Mouse (Mus musculus): Measurements from ENCODE around the gene Apoc3. TPM values are rescaled to one million over a fixed set of nuclear protein-coding genes. Genes with fewer than 3 reads are reported as not detected.

Gene Apoc3
- polyA plus RNA-seq, 1 experiment from 2014 or later: not detected

GRCm38 (mm10) chr9:46229573-46230449 lies 5.6 kb downstream of the Apoc3 start:
- peak overlapping the region; percentile 57 for H3K4me3 ChIP-seq
- peaks cover 13% of the 10 kb centered on the region for H3K4me1 ChIP-seq
- H3K27me3 ChIP-seq (replicated peaks): peaks cover 31% of the 10 kb centered on the region
- WGBS: 16% methylated on average over 37 of the region's 37 CpGs
- no peak overlapping the region for H3K27ac ChIP-seq (replicated peaks)
- no peaks in the 10 kb centered on the region for H3K9me3 ChIP-seq
- peak; percentile 66; the same call in 1 of the 2 replicates for ATAC-seq (ENCODE audit: extremely low read depth, insufficient number of reproducible peaks, low FRiP score, low TSS enrichment)
- H3K9ac ChIP-seq: peak overlapping the region; percentile 78
- peak overlapping the region; percentile 92 for H3K4me2 ChIP-seq
- H3K36me3 ChIP-seq: no peaks in the 10 kb centered on the region

- peaks cover 2% of the 10 kb centered on the region; the same call in 1 of the 2 replicates for H3K36me3 ChIP-seq
- H3K27me3 ChIP-seq (replicated peaks): peaks cover 31% of the 10 kb centered on the region
- no peak within 1 kb of the TSS for H3K9ac ChIP-seq
- H3K27ac ChIP-seq (replicated peaks): no peak within 1 kb of the TSS
- H3K4me2 ChIP-seq: no peak within 1 kb of the TSS
- H3K9me3 ChIP-seq: no peaks in the 10 kb centered on the region
- H3K4me1 ChIP-seq: peaks cover 13% of the 10 kb centered on the region
- H3K4me3 ChIP-seq: no peak within 1 kb of the TSS
- 35% methylated on average over 9 of the region's 9 CpGs for WGBS
- ATAC-seq (ENCODE audit: extremely low read depth, insufficient number of reproducible peaks, low FRiP score, low TSS enrichment): no peak
These were observed 6.9 kb downstream of the Apoc3 start, which contains the start of gene Apoa1 for GRCm38 (mm10) chr9:46228491-46228890. Apoa1 (plus strand) TSS chr9:46228580.

- no peak for ATAC-seq (ENCODE audit: extremely low read depth, insufficient number of reproducible peaks, low FRiP score, low TSS enrichment)
- no peaks in the 10 kb centered on the region for H3K9me3 ChIP-seq
- no peak overlapping the region for H3K9ac ChIP-seq
- 42% methylated on average over 3 of the region's 3 CpGs for WGBS
- no peak overlapping the region for H3K4me3 ChIP-seq
- H3K36me3 ChIP-seq: peaks cover 15% of the 10 kb centered on the region
- peaks cover 24% of the 10 kb centered on the region for H3K27me3 ChIP-seq (replicated peaks)
- H3K27ac ChIP-seq (replicated peaks): no peak overlapping the region
- no peak overlapping the region for H3K4me2 ChIP-seq
- H3K4me1 ChIP-seq: peaks cover 13% of the 10 kb centered on the region
These were observed 8.3 kb downstream of the Apoc3 start for GRCm38 (mm10) chr9:46227064-46227614.

- H3K27ac ChIP-seq (replicated peaks): no peak overlapping the region
- 58% methylated on average over 5 of the region's 5 CpGs for WGBS
- H3K9me3 ChIP-seq: no peaks in the 10 kb centered on the region
- no peak overlapping the region for H3K4me2 ChIP-seq
- H3K4me3 ChIP-seq: no peak overlapping the region
- H3K27me3 ChIP-seq (replicated peaks): peaks cover 9% of the 10 kb centered on the region; the same call in 1 of the 2 replicates
- peaks cover 35% of the 10 kb centered on the region for H3K36me3 ChIP-seq
- H3K9ac ChIP-seq: no peak overlapping the region
- H3K4me1 ChIP-seq: peaks cover 8% of the 10 kb centered on the region
- no peak for ATAC-seq (ENCODE audit: extremely low read depth, insufficient number of reproducible peaks, low FRiP score, low TSS enrichment)
These were observed 10.3 kb downstream of the Apoc3 start for GRCm38 (mm10) chr9:46224945-46225660.

GRCm38 (mm10) chr9:46224101-46224500 lies 11.3 kb downstream of the Apoc3 start:
- peaks cover 3% of the 10 kb centered on the region; the same call in 1 of the 2 replicates for H3K4me1 ChIP-seq
- H3K4me2 ChIP-seq: no peak overlapping the region
- no peak for ATAC-seq (ENCODE audit: extremely low read depth, insufficient number of reproducible peaks, low FRiP score, low TSS enrichment)
- no peak overlapping the region for H3K4me3 ChIP-seq
- H3K9ac ChIP-seq: no peak overlapping the region
- 85% methylated on average over 3 of the region's 3 CpGs for WGBS
- H3K27ac ChIP-seq (replicated peaks): no peak overlapping the region
- peaks cover 45% of the 10 kb centered on the region for H3K36me3 ChIP-seq
- H3K9me3 ChIP-seq: no peaks in the 10 kb centered on the region
- H3K27me3 ChIP-seq (replicated peaks): peaks cover 7% of the 10 kb centered on the region; the same call in 1 of the 2 replicates

- Histone ChIP-seq H3K4me3 (no peak overlapping the region), H3K4me1 (no peaks in the 10 kb centered on the region), H3K27me3 (replicated peaks) (no peaks in the 10 kb centered on the region), H3K9ac (no peak overlapping the region), H3K36me3 (peaks cover 48% of the 10 kb centered on the region), H3K9me3 (no peaks in the 10 kb centered on the region), H3K27ac (replicated peaks) (no peak overlapping the region), H3K4me2 (no peak overlapping the region)
- 74% methylated on average over 6 of the region's 6 CpGs for WGBS
- no peak for ATAC-seq (ENCODE audit: extremely low read depth, insufficient number of reproducible peaks, low FRiP score, low TSS enrichment)
These were observed 12.3 kb downstream of the Apoc3 start for GRCm38 (mm10) chr9:46223090-46223489.

- Histone ChIP-seq H3K4me1 (peaks cover 25% of the 10 kb centered on the region), H3K4me2 (no peak overlapping the region), H3K27me3 (replicated peaks) (no peaks in the 10 kb centered on the region), H3K9ac (no peak overlapping the region), H3K27ac (replicated peaks) (no peak overlapping the region), H3K36me3 (peaks cover 64% of the 10 kb centered on the region), H3K4me3 (no peak overlapping the region), H3K9me3 (no peaks in the 10 kb centered on the region)
- WGBS: 72% methylated on average over 9 of the region's 9 CpGs
- ATAC-seq (ENCODE audit: extremely low read depth, insufficient number of reproducible peaks, low FRiP score, low TSS enrichment): no peak
These were observed 17.3 kb downstream of the Apoc3 start for GRCm38 (mm10) chr9:46218176-46218575.

GRCm38 (mm10) chr9:46216744-46217470 lies 18.5 kb downstream of the Apoc3 start:
- no peak for ATAC-seq (ENCODE audit: extremely low read depth, insufficient number of reproducible peaks, low FRiP score, low TSS enrichment)
- H3K27me3 ChIP-seq (replicated peaks): no peaks in the 10 kb centered on the region
- peaks cover 64% of the 10 kb centered on the region for H3K36me3 ChIP-seq
- H3K27ac ChIP-seq (replicated peaks): no peak overlapping the region
- H3K4me1 ChIP-seq: peaks cover 25% of the 10 kb centered on the region
- 83% methylated on average over 13 of the region's 13 CpGs for WGBS
- no peak overlapping the region for H3K4me2 ChIP-seq
- no peaks in the 10 kb centered on the region for H3K9me3 ChIP-seq
- H3K4me3 ChIP-seq: no peak overlapping the region
- H3K9ac ChIP-seq: no peak overlapping the region

- peak overlapping the region; percentile 13; the same call in 1 of the 2 replicates for H3K27ac ChIP-seq (replicated peaks)
- 24% methylated on average over 11 of the region's 11 CpGs for WGBS
- H3K36me3 ChIP-seq: peaks cover 64% of the 10 kb centered on the region
- no peak overlapping the region for H3K4me3 ChIP-seq
- H3K9me3 ChIP-seq: no peaks in the 10 kb centered on the region
- ATAC-seq (ENCODE audit: extremely low read depth, insufficient number of reproducible peaks, low FRiP score, low TSS enrichment): no peak
- H3K27me3 ChIP-seq (replicated peaks): no peaks in the 10 kb centered on the region
- 0 out of 2 replicates have a peak overlapping the region, but pooled peaks have one; percentile 4 for H3K9ac ChIP-seq
- peaks cover 25% of the 10 kb centered on the region for H3K4me1 ChIP-seq
- H3K4me2 ChIP-seq: no peak overlapping the region
These were observed 19.8 kb downstream of the Apoc3 start for GRCm38 (mm10) chr9:46215338-46216322.

GRCm38 (mm10) chr9:46214946-46215337 lies 20.5 kb downstream of the Apoc3 start:
- ATAC-seq (ENCODE audit: extremely low read depth, insufficient number of reproducible peaks, low FRiP score, low TSS enrichment): no peak
- WGBS: 77% methylated on average over 10 of the region's 10 CpGs
- H3K4me3 ChIP-seq: no peak overlapping the region
- peaks cover 25% of the 10 kb centered on the region for H3K4me1 ChIP-seq
- no peaks in the 10 kb centered on the region for H3K9me3 ChIP-seq
- no peaks in the 10 kb centered on the region for H3K27me3 ChIP-seq (replicated peaks)
- H3K4me2 ChIP-seq: no peak overlapping the region
- H3K27ac ChIP-seq (replicated peaks): no peak overlapping the region
- no peak overlapping the region for H3K9ac ChIP-seq
- H3K36me3 ChIP-seq: peaks cover 63% of the 10 kb centered on the region
